Mouse (Mus musculus): ENCODE results near the gene Ppp1r9a.

GRCm38 (mm10) chr6:4925966-4926687, 23.4 kb downstream of the Ppp1r9a start:
- TF ChIP-seq CTCF (IDR thresholded peaks at IDR 0.05) (no peak), POLR2A (IDR thresholded peaks at IDR 0.05; ENCODE audit: insufficient read depth, low read depth, low read length) (no peak)
